Mouse (Mus musculus): ENCODE measurements at regions not wholly inside any gene's neighbourhood (a gene's known extent, or its start where the extent isn't known, plus 50 kb on each side); places are given as distances from the start of the nearest gene placed in this dataset.

GRCm38 (mm10) chr6:36645415-36645814 is 164.6 kb downstream of the Ptn start:
- no peak for DNase-seq (ENCODE audit: low read depth, low spot score)

GRCm38 (mm10) chr6:36644880-36645279 is 165.1 kb downstream of the Ptn start:
- peak; percentile 1 for DNase-seq (ENCODE audit: low read depth, low spot score)

GRCm38 (mm10) chr6:36637031-36637430 is 173.0 kb downstream of the Ptn start:
- DNase-seq (ENCODE audit: low read depth, low spot score): no peak

- DNase-seq (ENCODE audit: low read depth, low spot score): no peak
Observed at GRCm38 (mm10) chr6:36627648-36628047, 182.4 kb downstream of the Ptn start.

DNA sequence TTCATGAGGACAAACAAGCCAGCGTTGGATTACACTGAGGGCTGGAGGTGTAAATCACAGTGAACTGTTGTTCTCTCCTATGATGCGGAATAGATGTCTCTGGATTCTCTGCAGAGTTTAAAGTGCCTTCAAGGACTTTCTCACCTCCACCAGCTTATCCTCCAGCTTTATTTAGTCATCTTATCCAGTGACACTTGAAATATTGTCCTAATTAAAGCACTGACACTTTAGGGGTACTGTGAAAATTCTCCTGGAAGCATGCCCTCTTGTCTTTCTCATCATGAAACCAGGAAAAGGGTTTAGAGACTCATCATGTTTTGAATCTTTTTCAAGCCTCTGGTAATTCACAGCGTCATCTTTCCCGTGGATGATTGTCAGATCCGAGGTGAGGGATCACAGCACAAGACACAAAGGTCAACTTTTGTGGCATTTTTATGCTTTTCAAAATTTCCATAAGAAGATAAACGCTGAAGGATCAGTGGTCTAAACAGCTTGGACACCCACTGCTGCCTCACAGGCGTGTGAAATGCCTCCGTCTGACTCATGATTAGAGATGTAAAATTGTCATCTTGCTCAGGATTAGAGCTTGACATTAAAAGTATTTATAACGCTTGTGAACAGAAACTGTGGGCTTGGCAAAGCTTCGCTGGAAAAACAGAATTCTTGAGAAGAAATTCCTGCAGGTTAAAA is 201.6 kb downstream of the Ptn start:
- DNase-seq (ENCODE audit: low read depth, low spot score): no peak

DNA sequence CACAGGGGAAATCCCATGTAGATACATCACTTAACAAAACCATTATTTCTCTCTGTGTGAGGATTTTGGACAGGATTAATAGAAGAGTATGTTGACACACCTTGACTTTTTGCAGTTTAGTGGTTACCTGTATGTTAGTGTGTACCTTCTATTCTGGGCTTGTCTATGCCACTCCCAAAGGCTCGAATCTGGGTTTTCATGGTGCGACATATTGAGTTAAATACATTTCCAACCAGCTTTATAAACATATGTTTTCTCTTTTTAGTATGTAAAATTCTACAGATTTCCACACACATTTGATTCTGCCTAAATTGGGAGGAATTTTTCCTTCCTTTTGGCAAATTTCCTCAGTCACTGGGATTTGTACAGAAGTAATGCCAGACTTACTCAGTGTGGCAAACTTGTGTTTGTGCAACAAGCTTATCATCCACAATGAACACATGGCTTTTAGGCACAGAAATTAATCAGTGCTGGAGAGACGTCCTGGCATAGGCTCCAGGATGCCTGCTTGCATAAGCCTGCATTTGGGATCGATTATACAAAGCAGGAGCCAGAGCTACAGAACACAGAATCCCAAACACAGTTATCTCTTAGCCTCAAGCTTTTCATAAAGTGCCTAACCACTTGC is 204.3 kb downstream of the Ptn start:
- no peak for DNase-seq (ENCODE audit: low read depth, low spot score)

DNA sequence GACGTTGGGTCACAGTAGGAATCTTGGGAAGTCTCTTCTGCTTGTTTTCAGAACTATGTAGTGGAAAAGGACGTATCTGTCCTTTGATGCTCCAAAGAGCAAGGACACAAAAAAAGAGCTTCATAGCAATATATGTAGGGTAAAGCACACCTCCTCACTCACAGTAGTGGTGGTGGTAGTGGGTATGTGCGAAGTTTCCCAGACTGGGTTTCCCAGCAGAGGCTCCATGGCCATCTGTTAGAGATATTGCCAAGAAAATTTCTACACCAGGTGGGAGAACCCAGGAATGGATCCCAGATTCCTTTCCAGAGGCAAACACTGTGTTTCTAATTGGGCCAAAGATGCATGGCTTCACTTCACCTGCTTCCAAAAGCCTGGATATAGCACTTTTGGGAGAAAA is 205.2 kb downstream of the Ptn start:
- no peak for DNase-seq (ENCODE audit: low read depth, low spot score)

GRCm38 (mm10) chr6:36596574-36596973 is 208.7 kb downstream of the Chrm2 start:
- DNase-seq (ENCODE audit: low read depth, low spot score): no peak

DNA sequence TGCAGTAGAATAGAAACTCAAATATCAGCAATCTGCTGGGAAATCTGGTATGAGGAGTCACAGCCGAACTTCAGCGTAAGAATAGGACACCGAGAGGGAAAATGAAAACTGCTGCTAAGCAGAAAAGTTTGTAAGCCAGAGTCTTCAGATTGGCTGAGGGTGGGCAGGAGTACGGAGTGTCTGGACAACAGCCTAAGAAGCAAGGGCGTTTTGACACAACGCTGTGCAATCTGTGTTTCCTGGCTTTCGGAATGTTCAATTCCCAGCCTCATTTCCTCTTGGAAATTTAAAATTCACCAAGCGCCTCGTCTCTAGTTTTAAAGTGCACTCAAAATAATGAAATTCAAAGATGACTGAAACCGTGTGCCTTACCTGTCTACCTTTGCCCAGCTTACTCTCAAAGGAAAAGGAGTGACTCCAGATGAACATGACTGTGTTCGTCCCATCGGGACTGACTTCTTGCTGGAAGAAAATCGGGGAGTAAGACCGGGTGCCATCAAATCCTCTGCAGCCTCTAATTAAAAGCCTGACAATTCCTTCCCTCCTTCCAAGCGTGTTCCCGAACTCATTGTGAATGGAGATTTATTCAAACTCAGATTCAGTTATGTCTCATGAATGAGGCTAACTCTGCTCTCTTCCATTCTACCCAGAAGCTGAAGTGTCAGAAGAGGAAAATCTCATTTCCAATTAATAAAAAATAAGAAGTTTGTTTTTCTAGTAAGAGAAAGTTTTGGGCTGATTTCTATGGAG is 203.2 kb downstream of the Chrm2 start:
- DNase-seq (ENCODE audit: low read depth, low spot score): no peak

DNA sequence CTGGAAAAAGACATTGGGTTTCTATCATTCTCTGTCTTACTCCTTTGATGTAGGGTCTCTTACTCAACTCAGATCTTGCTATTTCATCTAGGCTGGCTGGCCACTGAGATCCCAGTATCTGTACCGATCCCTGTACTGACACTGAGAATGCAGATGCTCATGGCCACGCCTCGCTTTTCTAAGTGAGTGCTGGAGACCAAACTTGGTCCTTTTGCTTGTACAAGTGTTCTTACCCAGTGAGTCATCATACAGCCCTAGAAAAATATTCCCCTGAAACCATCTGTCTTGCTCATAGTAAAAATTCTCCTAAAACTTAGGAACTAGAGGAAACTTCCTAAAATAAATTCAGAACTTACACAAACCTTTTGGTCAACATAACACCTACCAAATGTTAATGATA is 193.2 kb downstream of the Chrm2 start:
- no peak for DNase-seq (ENCODE audit: low read depth, low spot score)

All from forelimb bud, embryonic 11.5 days (tissue).